Mouse (Mus musculus): ENCODE measurements around the gene Gnai1. TPM values are rescaled to one million over a fixed set of nuclear protein-coding genes. Genes with fewer than 3 reads are reported as not detected.
A peak's percentile ranks its signal among the peaks of the same experiment; 100 is the strongest.

The Gnai1 gene
- polyA plus RNA-seq, 1 experiment from 2014 or later = 41.2 TPM

GRCm38 (mm10) chr5:18332256-18332655, 27.9 kb downstream of the Gnai1 start:
- no peaks in the 10 kb centered on the region for H3K9me3 ChIP-seq
- ATAC-seq = no peak
- no peak overlapping the region for H3K9ac ChIP-seq (replicated peaks)
- H3K36me3 ChIP-seq = no peaks in the 10 kb centered on the region
- H3K27me3 ChIP-seq = no peaks in the 10 kb centered on the region
- H3K4me2 ChIP-seq (replicated peaks) = no peak overlapping the region
- H3K4me3 ChIP-seq (replicated peaks) = no peak overlapping the region
- H3K4me1 ChIP-seq (replicated peaks) = no peaks in the 10 kb centered on the region
- whole genome bisulfite sequencing = 92% methylated on average over 5 of the region's 5 CpGs
- no peak overlapping the region for H3K27ac ChIP-seq

GRCm38 (mm10) chr5:18330726-18331125, 29.4 kb downstream of the Gnai1 start:
- WGBS = 67% methylated on average over 8 of the region's 8 CpGs
- no peak for ATAC-seq

GRCm38 (mm10) chr5:18326159-18326558, 34.0 kb downstream of the Gnai1 start:
- WGBS = 72% methylated on average over 6 of the region's 6 CpGs
- Histone ChIP-seq H3K36me3 (no peaks in the 10 kb centered on the region), H3K27ac (no peak overlapping the region), H3K27me3 (no peaks in the 10 kb centered on the region), H3K4me1 (replicated peaks) (0 out of 2 replicates have a peak, but pooled peaks cover 5% of the 10 kb centered on the region), H3K4me3 (replicated peaks) (no peak overlapping the region), H3K9ac (replicated peaks) (no peak overlapping the region), H3K4me2 (replicated peaks) (no peak overlapping the region), H3K9me3 (no peaks in the 10 kb centered on the region)
- ATAC-seq = no peak

More at GRCm38 (mm10) chr5:18330726-18331125, 29.4 kb downstream of the Gnai1 start:
- H3K4me3 ChIP-seq (replicated peaks) = no peak overlapping the region
- no peak overlapping the region for H3K27ac ChIP-seq
- H3K9ac ChIP-seq (replicated peaks) = no peak overlapping the region
- H3K27me3 ChIP-seq = no peaks in the 10 kb centered on the region
- no peaks in the 10 kb centered on the region for H3K36me3 ChIP-seq
- no peaks in the 10 kb centered on the region for H3K4me1 ChIP-seq (replicated peaks)
- H3K9me3 ChIP-seq = no peaks in the 10 kb centered on the region
- H3K4me2 ChIP-seq (replicated peaks) = no peak overlapping the region

GRCm38 (mm10) chr5:18323534-18323933, 36.6 kb downstream of the Gnai1 start:
- Histone ChIP-seq H3K27me3 (no peaks in the 10 kb centered on the region), H3K9me3 (no peaks in the 10 kb centered on the region), H3K27ac (no peak overlapping the region), H3K4me3 (replicated peaks) (no peak overlapping the region), H3K4me1 (replicated peaks) (0 out of 2 replicates have a peak, but pooled peaks cover 5% of the 10 kb centered on the region), H3K36me3 (no peaks in the 10 kb centered on the region), H3K9ac (replicated peaks) (no peak overlapping the region), H3K4me2 (replicated peaks) (no peak overlapping the region)
- ATAC-seq = no peak
- WGBS = 56% methylated on average over 9 of the region's 9 CpGs

GRCm38 (mm10) chr5:18321661-18322060, 38.5 kb downstream of the Gnai1 start:
- ATAC-seq = peak; percentile 34; the same call in 1 of the 2 replicates
- Histone ChIP-seq H3K9me3 (no peaks in the 10 kb centered on the region), H3K27ac (no peak overlapping the region), H3K4me2 (replicated peaks) (no peak overlapping the region), H3K4me3 (replicated peaks) (no peak overlapping the region), H3K27me3 (no peaks in the 10 kb centered on the region), H3K36me3 (no peaks in the 10 kb centered on the region), H3K4me1 (replicated peaks) (0 out of 2 replicates have a peak, but pooled peaks cover 5% of the 10 kb centered on the region), H3K9ac (replicated peaks) (no peak overlapping the region)
- WGBS = 77% methylated on average over 3 of the region's 3 CpGs

GRCm38 (mm10) chr5:18318846-18319245, 41.3 kb downstream of the Gnai1 start:
- Histone ChIP-seq H3K36me3 (no peaks in the 10 kb centered on the region), H3K27ac (no peak overlapping the region), H3K4me3 (replicated peaks) (no peak overlapping the region), H3K4me2 (replicated peaks) (no peak overlapping the region), H3K9ac (replicated peaks) (no peak overlapping the region), H3K4me1 (replicated peaks) (peaks cover 9% of the 10 kb centered on the region; the same call in 1 of the 2 replicates), H3K9me3 (no peaks in the 10 kb centered on the region), H3K27me3 (no peaks in the 10 kb centered on the region)
- WGBS = 76% methylated on average over 4 of the region's 4 CpGs
- ATAC-seq = no peak

GRCm38 (mm10) chr5:18307229-18307804, 52.8 kb downstream of the Gnai1 start:
- Histone ChIP-seq H3K27me3 (no peaks in the 10 kb centered on the region), H3K27ac (no peak overlapping the region; the same call in 1 of the 2 replicates), H3K4me1 (replicated peaks) (no peaks in the 10 kb centered on the region), H3K9me3 (no peaks in the 10 kb centered on the region), H3K4me2 (replicated peaks) (no peak overlapping the region), H3K4me3 (replicated peaks) (no peak overlapping the region), H3K36me3 (0 out of 2 replicates have a peak, but pooled peaks cover 9% of the 10 kb centered on the region), H3K9ac (replicated peaks) (no peak overlapping the region)
- no peak for ATAC-seq
- WGBS = 74% methylated on average over 1 of the region's 1 CpGs

GRCm38 (mm10) chr5:18296584-18296983, 63.6 kb downstream of the Gnai1 start:
- H3K4me1 ChIP-seq (replicated peaks) = no peaks in the 10 kb centered on the region
- no peak for ATAC-seq
- 89% methylated on average over 2 of the region's 2 CpGs for WGBS

GRCm38 (mm10) chr5:18292744-18293143, 67.4 kb downstream of the Gnai1 start:
- 43% methylated on average over 5 of the region's 5 CpGs for WGBS
- no peak overlapping the region for H3K4me2 ChIP-seq (replicated peaks)
- H3K4me3 ChIP-seq (replicated peaks) = no peak overlapping the region
- H3K4me1 ChIP-seq (replicated peaks) = peaks cover 6% of the 10 kb centered on the region
- H3K27ac ChIP-seq = no peak overlapping the region
- no peak overlapping the region for H3K9ac ChIP-seq (replicated peaks)
- no peaks in the 10 kb centered on the region for H3K9me3 ChIP-seq
- H3K27me3 ChIP-seq = no peaks in the 10 kb centered on the region
- ATAC-seq = peak; percentile 86
- H3K36me3 ChIP-seq = no peaks in the 10 kb centered on the region

More at GRCm38 (mm10) chr5:18296584-18296983, 63.6 kb downstream of the Gnai1 start:
- H3K36me3 ChIP-seq = no peaks in the 10 kb centered on the region
- H3K4me2 ChIP-seq (replicated peaks) = no peak overlapping the region
- H3K27me3 ChIP-seq = no peaks in the 10 kb centered on the region
- H3K9ac ChIP-seq (replicated peaks) = no peak overlapping the region
- H3K27ac ChIP-seq = no peak overlapping the region
- no peaks in the 10 kb centered on the region for H3K9me3 ChIP-seq
- no peak overlapping the region for H3K4me3 ChIP-seq (replicated peaks)

- WGBS = 55% methylated on average over 4 of the region's 4 CpGs
- H3K9ac ChIP-seq (replicated peaks) = no peak overlapping the region
- H3K4me1 ChIP-seq (replicated peaks) = peaks cover 6% of the 10 kb centered on the region
- no peaks in the 10 kb centered on the region for H3K27me3 ChIP-seq
- H3K4me3 ChIP-seq (replicated peaks) = no peak overlapping the region
- ATAC-seq = no peak
- peaks cover 5% of the 10 kb centered on the region; the same call in 1 of the 2 replicates for H3K9me3 ChIP-seq
- H3K4me2 ChIP-seq (replicated peaks) = no peak overlapping the region
- peaks cover 12% of the 10 kb centered on the region for H3K36me3 ChIP-seq
- no peak overlapping the region for H3K27ac ChIP-seq
Measured at GRCm38 (mm10) chr5:18289530-18289929, 70.6 kb downstream of the Gnai1 start.

GRCm38 (mm10) chr5:18288694-18289093, 71.5 kb downstream of the Gnai1 start:
- H3K27me3 ChIP-seq = no peaks in the 10 kb centered on the region
- H3K4me2 ChIP-seq (replicated peaks) = no peak overlapping the region
- H3K4me3 ChIP-seq (replicated peaks) = no peak overlapping the region
- peaks cover 6% of the 10 kb centered on the region for H3K4me1 ChIP-seq (replicated peaks)
- WGBS = 83% methylated on average over 7 of the region's 7 CpGs
- no peak overlapping the region for H3K27ac ChIP-seq
- no peak overlapping the region for H3K9ac ChIP-seq (replicated peaks)
- peaks cover 12% of the 10 kb centered on the region for H3K36me3 ChIP-seq
- H3K9me3 ChIP-seq = peaks cover 5% of the 10 kb centered on the region; the same call in 1 of the 2 replicates
- no peak; the same call in 1 of the 2 replicates for ATAC-seq

GRCm38 (mm10) chr5:18288079-18288478, 72.1 kb downstream of the Gnai1 start:
- H3K27ac ChIP-seq = no peak overlapping the region
- WGBS = 78% methylated on average over 3 of the region's 3 CpGs
- no peak for ATAC-seq
- peaks cover 6% of the 10 kb centered on the region for H3K4me1 ChIP-seq (replicated peaks)
- no peak overlapping the region for H3K4me3 ChIP-seq (replicated peaks)
- no peak overlapping the region for H3K9ac ChIP-seq (replicated peaks)
- no peak overlapping the region for H3K4me2 ChIP-seq (replicated peaks)
- no peaks in the 10 kb centered on the region for H3K27me3 ChIP-seq
- H3K36me3 ChIP-seq = peaks cover 12% of the 10 kb centered on the region
- peaks cover 5% of the 10 kb centered on the region; the same call in 1 of the 2 replicates for H3K9me3 ChIP-seq

GRCm38 (mm10) chr5:18282095-18282494, 78.1 kb downstream of the Gnai1 start:
- ATAC-seq = no peak
- 88% methylated on average over 3 of the region's 3 CpGs for WGBS

More at GRCm38 (mm10) chr5:18282095-18282494, 78.1 kb downstream of the Gnai1 start:
- H3K4me2 ChIP-seq (replicated peaks) = no peak overlapping the region
- peaks cover 5% of the 10 kb centered on the region; the same call in 1 of the 2 replicates for H3K9me3 ChIP-seq
- no peaks in the 10 kb centered on the region for H3K4me1 ChIP-seq (replicated peaks)
- H3K4me3 ChIP-seq (replicated peaks) = no peak overlapping the region
- H3K36me3 ChIP-seq = peaks cover 11% of the 10 kb centered on the region
- no peak overlapping the region for H3K9ac ChIP-seq (replicated peaks)
- H3K27ac ChIP-seq = no peak overlapping the region
- no peaks in the 10 kb centered on the region for H3K27me3 ChIP-seq
